Mouse (Mus musculus) heart, postnatal 0 days (tissue): ENCODE measurements around the gene Gm36245.

Experiments
- CTCF ChIP-seq: IDR thresholded peaks from 2 replicates; pipeline ENCODE4 v1.5.1; 2016; ENCODE audit warnings: antibody characterized with exemption, control low read depth, low read depth
- EP300 ChIP-seq: IDR thresholded peaks from 2 replicates; pipeline ENCODE4 v1.6.1; 2016; ENCODE audit warnings: antibody characterized with exemption, low read depth

- TF ChIP-seq CTCF (no peak), EP300 (no peak)
Measured at GRCm38 (mm10) chr15:77595961-77596360, 3.1 kb upstream of the Gm36245 start, which contains the start of gene Apol10b.
